Mouse (Mus musculus): ENCODE results near the gene Wdr46. TPM values are rescaled to one million over a fixed set of nuclear protein-coding genes. Genes with fewer than 3 reads are reported as not detected.
A peak's percentile ranks its signal among the peaks of the same experiment; 100 is the strongest.

The Wdr46 gene
- polyA plus RNA-seq, 1 experiment from 2014 or later: 67.0 TPM

- Histone ChIP-seq H3K4me1 (replicated peaks; ENCODE audit: control insufficient read depth, insufficient read depth, low read length) (peaks cover 14% of the 10 kb centered on the region), H3K4me3 (ENCODE audit: low read depth, low read length) (no peak overlapping the region), H3K4me2 (no peak overlapping the region), H3K27ac (ENCODE audit: low read depth, low read length) (no peak overlapping the region), H3K36me3 (ENCODE audit: control insufficient read depth, insufficient read depth, low read length) (peaks cover 42% of the 10 kb centered on the region), H3K9me3 (ENCODE audit: control insufficient read depth, low read length) (no peaks in the 10 kb centered on the region), H3K9ac (ENCODE audit: low read depth, low read length) (no peak overlapping the region), H3K27me3 (replicated peaks; ENCODE audit: control insufficient read depth, insufficient read depth, low read length) (no peaks in the 10 kb centered on the region)
- no peak for ATAC-seq (replicated peaks; ENCODE audit: low FRiP score)
- 89% methylated on average over 11 of the region's 11 CpGs for WGBS
- DNase-seq (ENCODE audit: low spot score): no peak
These were observed 18.0 kb downstream of the Wdr46 start for GRCm38 (mm10) chr17:33958451-33958850.

DNA sequence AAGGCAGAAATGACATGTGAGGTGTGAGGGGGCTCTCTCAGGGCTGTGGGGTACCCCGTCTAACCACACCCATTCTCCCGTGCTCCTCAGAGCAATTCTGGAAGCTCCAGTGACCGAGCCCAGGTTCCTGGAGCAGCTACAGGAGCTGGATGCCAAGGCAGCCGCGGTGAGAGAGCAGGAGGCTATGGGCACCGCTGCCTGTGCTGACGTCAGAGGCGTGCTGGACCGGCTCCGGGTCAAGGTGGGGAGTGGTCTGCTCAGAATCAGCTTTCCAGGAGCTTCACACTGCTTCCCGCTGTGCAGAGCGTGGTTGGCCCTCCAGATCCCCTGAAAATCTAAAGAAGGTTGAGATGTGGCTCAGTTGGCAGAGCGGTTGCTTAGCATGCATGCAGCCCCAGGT is 18.7 kb downstream of the Wdr46 start:
- H3K9me3 ChIP-seq (ENCODE audit: control insufficient read depth, low read length): no peaks in the 10 kb centered on the region
- no peak overlapping the region for H3K27ac ChIP-seq (ENCODE audit: low read depth, low read length)
- 90% methylated on average over 13 of the region's 13 CpGs for WGBS
- no peak overlapping the region for H3K4me2 ChIP-seq
- DNase-seq (ENCODE audit: low spot score): no peak
- no peak overlapping the region for H3K9ac ChIP-seq (ENCODE audit: low read depth, low read length)
- H3K27me3 ChIP-seq (replicated peaks; ENCODE audit: control insufficient read depth, insufficient read depth, low read length): no peaks in the 10 kb centered on the region
- H3K4me3 ChIP-seq (ENCODE audit: low read depth, low read length): no peak overlapping the region
- peaks cover 7% of the 10 kb centered on the region for H3K4me1 ChIP-seq (replicated peaks; ENCODE audit: control insufficient read depth, insufficient read depth, low read length)
- H3K36me3 ChIP-seq (ENCODE audit: control insufficient read depth, insufficient read depth, low read length): peaks cover 43% of the 10 kb centered on the region
- ATAC-seq (replicated peaks; ENCODE audit: low FRiP score): no peak

DNA sequence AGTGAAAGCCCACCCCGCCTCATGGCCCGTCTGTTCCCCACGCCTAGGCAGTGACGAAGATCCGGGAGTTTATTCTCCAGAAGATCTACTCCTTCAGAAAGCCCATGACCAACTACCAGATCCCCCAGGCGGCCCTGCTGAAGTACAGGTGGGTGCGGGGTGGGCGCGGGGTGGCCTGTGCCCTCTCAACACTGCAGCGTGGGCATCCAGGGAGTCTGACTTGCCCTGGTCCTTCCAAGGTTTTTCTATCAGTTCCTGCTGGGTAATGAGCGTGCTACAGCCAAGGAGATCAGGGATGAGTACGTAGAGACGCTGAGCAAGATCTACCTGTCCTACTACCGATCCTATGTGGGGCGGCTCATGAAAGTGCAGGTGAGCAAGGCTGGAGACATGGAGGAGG is 19.5 kb downstream of the Wdr46 start:
- H3K4me3 ChIP-seq (ENCODE audit: low read depth, low read length): no peak overlapping the region
- H3K36me3 ChIP-seq (ENCODE audit: control insufficient read depth, insufficient read depth, low read length): peaks cover 37% of the 10 kb centered on the region
- no peak overlapping the region for H3K27ac ChIP-seq (ENCODE audit: low read depth, low read length)
- H3K9me3 ChIP-seq (ENCODE audit: control insufficient read depth, low read length): no peaks in the 10 kb centered on the region
- WGBS: 91% methylated on average over 15 of the region's 15 CpGs
- DNase-seq (ENCODE audit: low spot score) (no peak), ATAC-seq (replicated peaks; ENCODE audit: low FRiP score) (no peak)
- H3K4me1 ChIP-seq (replicated peaks; ENCODE audit: control insufficient read depth, insufficient read depth, low read length): 0 out of 2 replicates have a peak, but pooled peaks cover 2% of the 10 kb centered on the region
- no peaks in the 10 kb centered on the region for H3K27me3 ChIP-seq (replicated peaks; ENCODE audit: control insufficient read depth, insufficient read depth, low read length)
- H3K4me2 ChIP-seq: no peak overlapping the region
- no peak overlapping the region for H3K9ac ChIP-seq (ENCODE audit: low read depth, low read length)

DNA sequence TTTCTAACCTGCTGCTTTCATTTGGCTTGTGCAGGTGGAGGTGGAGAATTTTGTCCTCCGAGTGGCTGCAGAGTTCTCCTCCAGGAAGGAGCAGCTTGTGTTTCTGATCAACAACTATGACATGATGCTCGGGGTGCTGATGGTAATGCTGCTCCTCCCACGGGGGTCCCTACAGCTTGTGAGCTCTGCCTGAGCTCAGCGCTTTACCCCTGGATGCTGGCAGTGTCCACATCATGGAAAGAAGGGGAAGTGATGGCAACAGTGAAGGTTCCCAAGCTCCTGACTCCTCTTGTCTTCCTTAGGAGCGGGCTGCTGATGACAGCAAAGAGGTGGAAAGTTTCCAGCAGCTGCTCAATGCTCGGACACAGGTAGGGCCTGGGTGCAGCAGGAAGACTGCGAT is 22.4 kb downstream of the Wdr46 start:
- ATAC-seq (replicated peaks; ENCODE audit: low FRiP score): no peak
- Histone ChIP-seq H3K27me3 (replicated peaks; ENCODE audit: control insufficient read depth, insufficient read depth, low read length) (no peaks in the 10 kb centered on the region), H3K27ac (ENCODE audit: low read depth, low read length) (no peak overlapping the region), H3K4me3 (ENCODE audit: low read depth, low read length) (no peak overlapping the region), H3K4me2 (no peak overlapping the region), H3K4me1 (replicated peaks; ENCODE audit: control insufficient read depth, insufficient read depth, low read length) (no peaks in the 10 kb centered on the region), H3K9me3 (ENCODE audit: control insufficient read depth, low read length) (no peaks in the 10 kb centered on the region), H3K9ac (ENCODE audit: low read depth, low read length) (no peak overlapping the region), H3K36me3 (ENCODE audit: control insufficient read depth, insufficient read depth, low read length) (peaks cover 41% of the 10 kb centered on the region)
- DNase-seq (ENCODE audit: low spot score): no peak
- WGBS: 90% methylated on average over 7 of the region's 7 CpGs

DNA sequence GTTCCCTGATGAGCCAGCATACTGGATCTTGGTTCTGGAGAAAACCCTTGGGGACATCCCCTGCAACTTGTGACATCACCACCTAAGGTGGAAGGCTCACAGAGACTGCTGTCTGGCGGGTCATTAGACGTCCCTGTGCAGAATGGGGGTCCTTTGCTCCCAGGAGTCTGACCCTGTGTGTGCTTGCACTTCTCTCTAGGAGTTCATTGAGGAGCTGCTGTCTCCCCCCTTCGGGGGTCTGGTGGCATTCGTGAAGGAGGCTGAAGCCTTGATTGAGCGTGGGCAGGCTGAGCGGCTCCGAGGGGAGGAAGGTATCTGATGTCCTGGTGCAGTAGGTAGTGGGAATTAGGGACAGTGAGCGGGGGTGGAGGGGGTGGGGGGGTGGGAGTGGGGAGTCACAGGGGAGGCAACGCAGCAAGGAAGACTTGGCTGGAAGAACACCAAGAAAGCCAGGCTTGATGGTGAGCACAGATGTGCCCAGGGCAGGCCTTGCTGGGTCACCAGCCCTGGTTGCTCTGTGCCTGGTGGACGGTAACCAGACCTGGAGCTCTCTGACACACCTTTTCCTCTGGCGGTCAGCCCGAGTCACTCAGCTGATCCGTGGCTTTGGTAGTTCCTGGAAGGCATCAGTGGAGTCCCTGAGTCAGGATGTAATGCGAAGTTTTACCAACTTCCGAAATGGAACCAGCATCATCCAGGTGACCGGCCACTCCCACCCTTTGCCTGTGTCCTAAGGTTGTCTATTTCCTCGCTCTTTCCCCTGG is 24.8 kb downstream of the Wdr46 start:
- Histone ChIP-seq H3K9ac (ENCODE audit: low read depth, low read length) (no peak overlapping the region), H3K36me3 (ENCODE audit: control insufficient read depth, insufficient read depth, low read length) (peaks cover 24% of the 10 kb centered on the region; the same call in 1 of the 2 replicates), H3K4me1 (replicated peaks; ENCODE audit: control insufficient read depth, insufficient read depth, low read length) (no peaks in the 10 kb centered on the region), H3K27ac (ENCODE audit: low read depth, low read length) (no peak overlapping the region), H3K9me3 (ENCODE audit: control insufficient read depth, low read length) (no peaks in the 10 kb centered on the region), H3K4me3 (ENCODE audit: low read depth, low read length) (no peak overlapping the region), H3K4me2 (no peak overlapping the region), H3K27me3 (replicated peaks; ENCODE audit: control insufficient read depth, insufficient read depth, low read length) (no peaks in the 10 kb centered on the region)
- ATAC-seq (replicated peaks; ENCODE audit: low FRiP score) (no peak), DNase-seq (ENCODE audit: low spot score) (no peak)
- 90% methylated on average over 17 of the region's 17 CpGs for WGBS

DNA sequence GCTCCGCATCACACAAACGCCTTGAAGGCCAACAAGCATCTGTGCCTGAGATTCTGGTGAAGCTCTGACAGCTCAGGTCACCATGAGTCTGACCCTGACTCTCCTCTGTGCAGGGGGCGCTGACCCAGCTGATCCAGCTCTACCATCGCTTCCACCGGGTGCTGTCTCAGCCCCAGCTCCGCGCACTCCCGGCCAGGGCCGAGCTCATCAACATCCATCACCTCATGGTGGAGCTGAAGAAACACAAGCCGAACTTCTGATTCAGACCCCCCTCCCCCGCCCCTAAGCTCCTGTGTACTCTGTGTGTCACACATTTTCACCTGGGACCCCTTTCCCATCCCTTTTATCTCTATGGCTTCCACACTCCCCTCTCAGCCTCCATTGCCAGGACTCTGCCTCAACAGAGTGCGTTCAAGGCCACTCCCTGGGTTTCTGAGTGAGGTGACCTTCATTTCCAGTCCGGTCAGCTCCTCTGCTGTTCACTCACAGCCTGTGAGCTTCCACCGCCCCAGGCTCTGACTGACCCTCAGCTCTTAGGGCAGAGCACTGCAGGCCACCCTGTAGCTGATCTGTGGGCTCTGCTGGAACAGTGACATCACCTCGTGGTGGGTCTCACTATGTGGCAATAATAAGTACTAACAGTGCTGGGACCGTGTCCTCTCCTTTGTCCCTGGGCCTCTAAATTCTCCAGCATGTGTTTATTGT is 25.5 kb downstream of the Wdr46 start:
- Histone ChIP-seq H3K4me2 (no peak overlapping the region), H3K36me3 (ENCODE audit: control insufficient read depth, insufficient read depth, low read length) (peaks cover 19% of the 10 kb centered on the region; the same call in 1 of the 2 replicates)
- ATAC-seq (replicated peaks; ENCODE audit: low FRiP score): no peak

DNA sequence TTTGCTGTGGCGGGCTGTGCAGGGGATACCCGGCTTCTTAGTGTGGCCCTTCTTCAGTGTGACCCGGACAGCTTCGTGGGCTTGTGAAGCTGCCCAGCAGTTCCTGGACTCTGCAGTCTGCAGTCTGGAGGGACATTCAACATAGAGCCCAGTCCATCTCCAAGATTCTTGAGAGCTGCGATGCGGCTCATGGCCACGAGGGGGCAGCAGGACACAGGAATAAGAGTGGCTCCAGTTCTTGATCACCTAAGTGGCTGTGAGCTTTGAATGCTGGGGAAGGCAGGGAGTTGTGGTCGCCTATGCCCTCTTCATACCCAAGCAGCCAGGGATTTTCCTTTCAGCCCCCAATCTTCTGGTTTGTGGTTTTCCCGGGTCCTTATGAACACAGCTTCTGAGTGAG is 28.0 kb downstream of the Wdr46 start:
- Histone ChIP-seq H3K36me3 (ENCODE audit: control insufficient read depth, insufficient read depth, low read length) (peaks cover 9% of the 10 kb centered on the region; the same call in 1 of the 2 replicates), H3K4me3 (ENCODE audit: low read depth, low read length) (no peak overlapping the region), H3K27ac (ENCODE audit: low read depth, low read length) (no peak overlapping the region), H3K4me1 (replicated peaks; ENCODE audit: control insufficient read depth, insufficient read depth, low read length) (no peaks in the 10 kb centered on the region), H3K9ac (ENCODE audit: low read depth, low read length) (no peak overlapping the region), H3K4me2 (peak overlapping the region; percentile 28), H3K9me3 (ENCODE audit: control insufficient read depth, low read length) (no peaks in the 10 kb centered on the region), H3K27me3 (replicated peaks; ENCODE audit: control insufficient read depth, insufficient read depth, low read length) (no peaks in the 10 kb centered on the region)
- ATAC-seq (replicated peaks; ENCODE audit: low FRiP score) (peak; percentile 70), DNase-seq (ENCODE audit: low spot score) (peak; percentile 78)
- 2% methylated on average over 9 of the region's 9 CpGs for WGBS

More for the DNA sequence above, 25.5 kb downstream of the Wdr46 start:
- 87% methylated on average over 16 of the region's 16 CpGs for WGBS
- Histone ChIP-seq H3K27me3 (replicated peaks; ENCODE audit: control insufficient read depth, insufficient read depth, low read length) (no peaks in the 10 kb centered on the region), H3K9me3 (ENCODE audit: control insufficient read depth, low read length) (no peaks in the 10 kb centered on the region), H3K4me1 (replicated peaks; ENCODE audit: control insufficient read depth, insufficient read depth, low read length) (no peaks in the 10 kb centered on the region), H3K9ac (ENCODE audit: low read depth, low read length) (no peak overlapping the region), H3K4me3 (ENCODE audit: low read depth, low read length) (no peak overlapping the region), H3K27ac (ENCODE audit: low read depth, low read length) (no peak overlapping the region)
- DNase-seq (ENCODE audit: low spot score): no peak

- Histone ChIP-seq H3K9ac (ENCODE audit: low read depth, low read length) (no peak overlapping the region), H3K4me3 (ENCODE audit: low read depth, low read length) (no peak overlapping the region), H3K4me1 (replicated peaks; ENCODE audit: control insufficient read depth, insufficient read depth, low read length) (no peaks in the 10 kb centered on the region), H3K27me3 (replicated peaks; ENCODE audit: control insufficient read depth, insufficient read depth, low read length) (no peaks in the 10 kb centered on the region), H3K36me3 (ENCODE audit: control insufficient read depth, insufficient read depth, low read length) (peaks cover 6% of the 10 kb centered on the region; the same call in 1 of the 2 replicates), H3K9me3 (ENCODE audit: control insufficient read depth, low read length) (no peaks in the 10 kb centered on the region), H3K27ac (ENCODE audit: low read depth, low read length) (no peak overlapping the region), H3K4me2 (peak overlapping the region; percentile 28)
- DNase-seq (ENCODE audit: low spot score) (no peak), ATAC-seq (replicated peaks; ENCODE audit: low FRiP score) (peak; percentile 69)
- 29% methylated on average over 5 of the region's 5 CpGs for WGBS
These were observed 28.5 kb downstream of the Wdr46 start for GRCm38 (mm10) chr17:33968927-33969326.
